Mouse (Mus musculus) liver, embryonic 11.5 days (tissue): ENCODE results near the gene Ppp2r3d. TPM values are rescaled to one million over a fixed set of nuclear protein-coding genes. Genes with fewer than 3 reads are reported as not detected.

ENCODE experiments used
- ATAC-seq: fragments of 200-750 bp; cut with Nextera tagmentation; replicated peaks from 2 replicates; pipeline ENCODE4 v1.8.0; 2017; ENCODE audit warnings: moderate number of reproducible peaks, mild to moderate bottlenecking, moderate TSS enrichment, moderate library complexity; ENCODE audit not compliant: low FRiP score
- DNase-seq: peaks from one replicate; pipeline ENCODE4 v3.0.0-alpha.2; 2017; ENCODE audit warnings: low spot score
- H3K27ac ChIP-seq: fragments of 300-500 bp; sonication (generic); 2 replicates; pipeline ENCODE4 v1.5.1; 2014; ENCODE audit warnings: mild to moderate bottlenecking, low read depth, low read length, control low read depth
- H3K27me3 ChIP-seq: fragments of 300-500 bp; sonication (generic); replicated peaks from 2 replicates; pipeline ENCODE4 v1.6.1; 2014; ENCODE audit warnings: low read length, mixed read lengths; ENCODE audit not compliant: control insufficient read depth, insufficient read depth
- H3K36me3 ChIP-seq: fragments of 300-500 bp; sonication (generic); 2 replicates; pipeline ENCODE4 v1.6.1; 2014; ENCODE audit warnings: mild to moderate bottlenecking, low read length, moderate library complexity, mixed read lengths; ENCODE audit not compliant: control insufficient read depth, insufficient read depth
- H3K4me1 ChIP-seq: fragments of 300-500 bp; sonication (generic); replicated peaks from 2 replicates; pipeline ENCODE4 v1.6.1; 2014; ENCODE audit warnings: low read length, mixed read lengths; ENCODE audit not compliant: control insufficient read depth, insufficient read depth
- H3K4me2 ChIP-seq: fragments of 300-500 bp; sonication (generic); 2 replicates; pipeline ENCODE4 v1.6.1; 2014; ENCODE audit warnings: mild to moderate bottlenecking, control low read depth, moderate library complexity
- H3K4me3 ChIP-seq: fragments of 300-500 bp; sonication (generic); 2 replicates; pipeline ENCODE4 v1.5.1; 2014; ENCODE audit warnings: low read depth, low read length, control low read depth
- H3K9ac ChIP-seq: fragments of 300-500 bp; sonication (generic); 2 replicates; pipeline ENCODE4 v1.6.1; 2014; ENCODE audit warnings: low read depth, low read length, control low read depth
- H3K9me3 ChIP-seq: fragments of 300-500 bp; sonication (generic); 2 replicates; pipeline ENCODE4 v1.6.1; 2016; ENCODE audit warnings: low read length, inconsistent platforms, mixed read lengths; ENCODE audit not compliant: control insufficient read depth
- WGBS: fragments of 180-500 bp; shearing (Covaris S2); extraction: QIAGEN DNeasy Blood & Tissue Kit; methylation state at CpG from one replicate; pipeline ENCODE4 v1.1.7; 2014; 5-methylcytosine and 5-hydroxymethylcytosine counted together
- polyA plus RNA-seq: library from polyadenylated mRNA; unstranded; fragments of >200 nt; fragmentation: Nextera tagmentation; extraction: Ambion mirVana; gene quantifications from 2 replicates; pipeline ENCODE4 v1.2.1, GENCODE M21; 2014

Ppp2r3d gene
- polyA plus RNA-seq, 1 experiment from 2014 or later, result 91.3 TPM

DNA sequence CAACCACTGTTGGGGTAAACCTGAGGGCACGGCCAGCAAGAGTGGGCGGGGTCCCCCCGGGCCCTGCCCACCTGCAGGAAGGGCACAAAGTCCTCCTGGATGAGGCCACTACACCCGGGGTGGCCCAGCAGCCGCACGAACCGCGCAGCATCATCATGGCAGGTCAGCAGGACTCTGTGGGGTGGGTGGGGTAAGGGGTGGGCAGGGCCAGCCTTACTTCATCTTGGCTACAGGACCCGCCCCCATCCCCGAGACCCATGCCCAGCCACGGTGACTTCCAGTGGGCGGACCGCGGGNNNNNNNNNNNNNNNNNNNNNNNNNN is 36.0 kb downstream of the Ppp2r3d start:
- peaks cover 32% of the 10 kb centered on the region for H3K9me3 ChIP-seq
- peak overlapping the region; percentile 35 for H3K4me2 ChIP-seq
- ATAC-seq (no peak; the same call in 1 of the 2 replicates), DNase-seq (peak; percentile 37)
- H3K9ac ChIP-seq, result no peak overlapping the region
- H3K27ac ChIP-seq, result no peak overlapping the region
- peak overlapping the region; percentile 17; the same call in 1 of the 2 replicates for H3K4me3 ChIP-seq
- WGBS, result 77% methylated on average over 14 of the region's 14 CpGs
- H3K27me3 ChIP-seq, result no peaks in the 10 kb centered on the region
- H3K36me3 ChIP-seq, result peaks cover 37% of the 10 kb centered on the region
- no peaks in the 10 kb centered on the region for H3K4me1 ChIP-seq

DNA sequence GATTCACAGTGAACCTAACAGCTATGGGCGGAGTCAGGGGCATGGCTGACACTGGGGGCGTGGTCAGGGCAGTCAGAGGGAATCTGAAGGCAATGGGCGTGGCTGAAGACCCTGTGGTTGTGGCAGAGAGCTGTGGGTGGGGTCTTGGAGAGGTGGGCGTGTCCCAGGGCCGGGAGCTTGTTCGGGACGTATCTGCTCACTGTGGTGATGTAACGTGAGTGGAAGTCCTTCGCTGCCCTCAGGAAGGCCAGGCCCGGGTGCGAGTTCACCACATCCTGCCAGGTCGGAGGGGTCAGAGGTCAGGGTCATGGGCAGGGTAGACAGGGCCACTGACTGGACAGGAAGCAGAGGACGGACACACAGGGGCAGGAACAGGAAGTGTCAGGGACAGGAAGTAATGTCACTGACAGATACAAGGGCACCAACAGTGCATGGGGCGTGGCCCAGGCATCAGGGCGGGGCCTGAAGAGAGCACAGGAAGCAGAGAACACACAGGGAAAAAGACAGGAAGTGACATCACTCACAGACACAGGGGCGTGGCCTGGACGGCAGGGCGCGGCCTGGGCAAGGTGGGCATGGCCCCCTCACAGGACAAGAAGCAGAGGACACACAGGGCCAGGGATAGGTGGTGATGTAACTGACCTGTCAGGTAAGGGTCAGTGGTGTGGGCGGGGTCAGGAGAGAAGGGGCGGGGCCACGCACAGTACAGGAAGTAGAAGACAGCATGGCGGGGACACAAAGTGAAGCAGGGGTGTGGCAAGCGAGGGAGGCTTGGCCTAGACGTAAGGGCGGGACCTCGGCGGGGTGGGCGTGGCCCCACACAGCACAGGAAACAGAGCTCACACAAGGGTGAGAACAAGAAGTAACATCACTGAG is 36.6 kb downstream of the Ppp2r3d start:
- Histone ChIP-seq H3K9me3 (peaks cover 32% of the 10 kb centered on the region), H3K36me3 (peaks cover 37% of the 10 kb centered on the region), H3K27ac (no peak overlapping the region), H3K27me3 (no peaks in the 10 kb centered on the region), H3K4me1 (no peaks in the 10 kb centered on the region), H3K4me3 (peak overlapping the region; percentile 17; the same call in 1 of the 2 replicates), H3K4me2 (peak overlapping the region; percentile 35), H3K9ac (no peak overlapping the region)
- peak; percentile 39 for DNase-seq
- ATAC-seq, result peak; percentile 68
- WGBS, result 91% methylated on average over 29 of the region's 29 CpGs

DNA sequence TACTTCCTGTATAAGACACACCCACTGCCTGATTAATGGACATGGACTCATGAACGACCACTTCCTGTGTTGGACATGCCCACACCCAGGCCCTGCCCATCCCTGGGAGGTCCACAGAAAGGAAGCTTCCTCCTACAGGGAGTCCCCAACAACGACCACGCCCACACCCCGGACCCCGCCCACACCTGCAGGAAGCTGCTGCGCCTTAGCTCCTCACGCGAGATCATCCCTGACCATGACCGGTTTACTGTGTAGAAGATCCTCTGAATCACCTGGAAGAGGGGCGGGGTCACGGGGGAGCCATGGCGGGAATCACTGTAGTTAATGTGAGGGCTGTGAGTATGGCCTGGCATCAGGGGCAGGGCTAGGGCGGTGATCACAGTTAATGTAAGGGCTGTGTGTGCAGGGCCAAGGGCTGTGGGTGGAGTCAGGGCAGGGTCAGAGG is 37.3 kb downstream of the Ppp2r3d start:
- 93% methylated on average over 13 of the region's 13 CpGs for WGBS
- Histone ChIP-seq H3K27me3 (no peaks in the 10 kb centered on the region), H3K36me3 (peaks cover 37% of the 10 kb centered on the region), H3K9ac (no peak overlapping the region), H3K27ac (no peak overlapping the region), H3K4me1 (no peaks in the 10 kb centered on the region), H3K9me3 (peaks cover 32% of the 10 kb centered on the region), H3K4me3 (no peak overlapping the region), H3K4me2 (no peak overlapping the region)
- ATAC-seq, result peak; percentile 40
- DNase-seq, result peak; percentile 38

DNA sequence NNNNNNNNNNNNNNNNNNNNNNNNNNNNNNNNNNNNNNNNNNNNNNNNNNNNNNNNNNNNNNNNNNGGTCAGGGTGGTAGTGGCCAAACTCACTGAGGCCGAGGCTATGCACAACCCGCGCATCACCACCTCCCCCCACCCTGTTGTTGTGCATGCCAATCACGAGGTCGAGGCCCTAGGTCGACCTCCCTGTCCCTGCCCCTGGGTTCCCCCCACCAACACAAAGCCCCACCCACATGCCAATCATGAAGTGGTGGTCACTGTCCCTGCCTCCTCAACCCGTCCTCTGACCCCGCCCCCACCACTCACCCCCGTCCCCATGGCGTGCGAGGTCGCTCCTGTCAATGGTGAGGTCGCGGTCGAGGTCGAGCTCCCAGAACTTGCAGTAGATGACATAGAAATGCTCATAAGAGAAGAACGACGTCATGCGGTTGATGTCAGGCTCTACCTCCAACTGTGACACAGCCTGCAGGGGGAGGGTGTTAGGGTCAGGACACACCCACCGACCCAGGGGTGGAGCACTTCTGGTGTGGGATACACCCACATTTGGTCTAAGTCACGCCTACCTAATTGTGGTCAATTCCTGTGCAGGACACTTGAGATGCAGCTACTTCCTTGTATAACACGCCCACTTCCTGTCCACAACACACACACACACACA is 37.9 kb downstream of the Ppp2r3d start:
- DNase-seq, result no peak
- H3K27me3 ChIP-seq, result no peaks in the 10 kb centered on the region
- H3K4me2 ChIP-seq, result no peak overlapping the region

DNA sequence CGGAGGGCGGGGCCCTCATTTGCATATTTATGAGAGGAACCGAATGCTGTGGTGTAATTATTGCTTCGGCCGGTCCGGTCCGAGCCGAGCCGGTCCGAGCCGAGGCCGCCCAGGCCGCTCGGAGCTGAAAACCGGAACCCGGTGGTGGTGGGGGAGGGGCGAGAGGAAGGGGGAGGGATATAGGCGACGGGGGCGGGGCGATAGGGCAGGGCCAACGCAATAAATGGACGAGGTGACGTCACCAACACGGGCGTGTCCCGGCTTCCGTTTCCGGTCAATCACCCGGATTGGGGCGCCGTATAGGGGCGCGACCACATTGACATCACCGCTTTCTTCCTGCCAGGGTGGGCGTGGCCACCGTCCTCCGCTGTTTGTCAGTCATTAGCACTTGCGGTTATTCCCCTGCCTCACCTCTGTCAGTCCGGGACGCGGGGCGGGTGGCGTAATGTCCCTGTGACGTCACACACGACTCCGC is 51.2 kb downstream of the Ppp2r3d start:
- peak overlapping the region; percentile 55 for H3K9ac ChIP-seq
- H3K9me3 ChIP-seq, result no peaks in the 10 kb centered on the region
- H3K27me3 ChIP-seq, result no peaks in the 10 kb centered on the region
- no peaks in the 10 kb centered on the region for H3K36me3 ChIP-seq
- peak overlapping the region; percentile 99 for H3K27ac ChIP-seq
- DNase-seq (peak; percentile 91), ATAC-seq (peak; percentile 6)
- no peaks in the 10 kb centered on the region for H3K4me1 ChIP-seq
- WGBS, result under 1% methylated on average over 45 of the region's 47 CpGs
- H3K4me3 ChIP-seq, result peak overlapping the region; percentile 70
- peak overlapping the region; percentile 76 for H3K4me2 ChIP-seq

More for the DNA sequence above, 37.9 kb downstream of the Ppp2r3d start:
- Histone ChIP-seq H3K36me3 (peaks cover 37% of the 10 kb centered on the region), H3K9ac (no peak overlapping the region), H3K4me3 (no peak overlapping the region), H3K27ac (no peak overlapping the region), H3K4me1 (no peaks in the 10 kb centered on the region), H3K9me3 (peaks cover 32% of the 10 kb centered on the region)
- WGBS, result 95% methylated on average over 22 of the region's 22 CpGs
- ATAC-seq, result peak; percentile 13; the same call in 1 of the 2 replicates

DNA sequence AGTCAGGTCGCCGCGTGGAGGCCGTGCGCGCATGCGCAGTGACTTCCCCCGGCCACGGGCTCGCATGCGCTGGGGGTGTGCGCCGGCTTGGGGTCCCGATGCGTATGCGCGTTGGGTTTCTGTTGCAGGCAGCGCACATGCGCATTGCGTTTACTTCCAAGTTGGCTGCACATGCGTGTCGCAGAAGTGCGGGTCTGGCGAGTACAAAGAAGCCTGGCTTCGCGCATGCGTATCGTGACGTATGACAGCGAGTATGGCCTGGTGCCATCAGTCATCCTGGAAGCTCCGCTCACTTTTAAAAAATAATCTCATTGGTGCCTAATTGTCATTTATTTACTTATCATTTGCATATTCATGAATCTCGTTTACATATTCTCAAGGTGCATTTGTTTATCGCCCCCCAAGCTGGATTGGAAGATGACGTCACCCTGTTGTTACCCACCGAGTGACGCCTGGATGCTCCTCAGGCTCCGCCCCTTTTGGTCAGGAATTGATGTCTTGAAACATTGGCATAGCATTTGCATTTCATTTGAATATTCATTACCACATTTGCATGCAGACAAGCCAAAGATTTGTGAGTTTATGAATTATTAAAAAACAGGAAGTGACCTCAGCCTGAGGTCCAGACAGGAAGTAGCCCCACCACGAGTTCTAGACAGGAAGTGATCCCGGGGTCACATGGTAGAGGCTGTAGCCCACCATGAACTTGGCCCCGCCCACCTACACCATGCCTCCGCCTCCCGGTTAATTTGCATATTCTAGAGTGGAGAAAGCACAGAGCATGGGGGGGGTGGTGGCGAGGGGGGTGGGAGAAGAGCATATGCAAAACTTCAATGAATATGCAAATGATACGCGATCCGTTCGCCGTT is 51.9 kb downstream of the Ppp2r3d start:
- H3K9ac ChIP-seq, result peak overlapping the region; percentile 79
- H3K9me3 ChIP-seq, result no peaks in the 10 kb centered on the region
- peak overlapping the region; percentile 70 for H3K4me3 ChIP-seq
- peak overlapping the region; percentile 99 for H3K27ac ChIP-seq
- H3K4me2 ChIP-seq, result peak overlapping the region; percentile 76
- H3K36me3 ChIP-seq, result no peaks in the 10 kb centered on the region
- DNase-seq, result peak; percentile 95
- H3K27me3 ChIP-seq, result no peaks in the 10 kb centered on the region
- no peaks in the 10 kb centered on the region for H3K4me1 ChIP-seq
- peak; percentile 44 for ATAC-seq
- WGBS, result under 1% methylated on average over 48 of the region's 48 CpGs

DNA sequence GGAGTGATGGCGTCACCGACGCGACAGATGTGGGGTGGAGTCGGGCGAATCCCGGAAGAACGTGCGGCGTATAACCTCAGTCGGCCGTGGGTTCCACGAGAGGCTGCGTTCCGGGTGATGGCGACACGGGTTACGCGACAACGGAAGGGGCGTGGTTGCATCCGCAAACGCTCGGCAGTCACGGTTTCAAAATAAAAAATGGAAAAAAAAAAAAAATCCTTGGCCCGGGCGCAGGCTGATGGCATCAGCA is 52.5 kb downstream of the Ppp2r3d start:
- H3K4me2 ChIP-seq, result peak overlapping the region; percentile 76
- no peak; the same call in 1 of the 2 replicates for ATAC-seq
- H3K4me3 ChIP-seq, result peak overlapping the region; percentile 70
- H3K4me1 ChIP-seq, result no peaks in the 10 kb centered on the region
- no peak for DNase-seq
- H3K27ac ChIP-seq, result peak overlapping the region; percentile 99
- H3K36me3 ChIP-seq, result no peaks in the 10 kb centered on the region
- H3K9ac ChIP-seq, result peak overlapping the region; percentile 79
- no peaks in the 10 kb centered on the region for H3K27me3 ChIP-seq
- WGBS, result 1% methylated on average over 27 of the region's 27 CpGs
- H3K9me3 ChIP-seq, result no peaks in the 10 kb centered on the region

DNA sequence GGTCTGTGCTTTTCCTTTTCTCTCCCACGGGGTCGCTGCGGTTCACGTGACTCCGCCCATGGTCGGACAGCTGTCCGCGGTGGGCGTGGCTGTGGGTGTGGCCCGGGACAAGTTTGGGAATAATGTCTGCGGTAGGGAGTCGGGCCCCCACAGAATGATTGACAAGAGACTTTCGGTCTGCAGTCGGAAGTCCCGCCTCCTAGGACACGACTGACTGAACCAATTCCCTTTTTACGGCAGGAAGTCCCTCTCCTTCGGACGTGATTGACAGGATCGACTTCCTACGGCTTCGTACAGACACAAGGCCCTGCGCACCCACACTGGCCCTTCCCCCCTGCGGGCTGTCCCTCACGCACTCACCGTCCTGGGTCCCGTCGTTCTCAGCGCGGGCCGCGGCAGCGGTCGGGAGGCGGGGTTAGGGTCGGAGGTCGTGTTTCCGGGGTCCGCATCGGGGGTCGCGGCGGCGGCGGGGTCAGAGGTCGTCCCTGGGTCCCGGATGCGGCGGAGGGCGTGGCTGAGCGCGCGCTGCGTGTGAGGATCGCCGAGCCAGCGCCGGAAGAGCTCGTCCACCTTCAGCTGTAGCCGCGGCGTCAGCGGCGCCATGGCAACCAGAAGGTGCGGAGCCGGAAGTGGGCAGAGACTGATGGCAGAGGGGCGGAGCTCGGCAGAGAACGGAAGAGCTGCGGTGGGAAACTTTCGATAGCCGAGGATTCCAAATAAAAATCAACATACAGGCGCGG is 53.0 kb downstream of the Ppp2r3d start:
- H3K4me2 ChIP-seq, result peak overlapping the region; percentile 76
- WGBS, result under 1% methylated on average over 74 of the region's 74 CpGs
- DNase-seq (peak; percentile 96), ATAC-seq (peak; percentile 76)
- H3K9ac ChIP-seq, result peak overlapping the region; percentile 79
- H3K4me3 ChIP-seq, result peak overlapping the region; percentile 70
- no peaks in the 10 kb centered on the region for H3K9me3 ChIP-seq
- H3K27ac ChIP-seq, result peak overlapping the region; percentile 99
- no peaks in the 10 kb centered on the region for H3K4me1 ChIP-seq
- H3K27me3 ChIP-seq, result no peaks in the 10 kb centered on the region
- no peaks in the 10 kb centered on the region for H3K36me3 ChIP-seq
